Mouse (Mus musculus): ENCODE measurements around the gene Ahcyl1.

Ahcyl1 gene

GRCm38 (mm10) chr3:107703675-107704370 lies 7.5 kb upstream of the Ahcyl1 start:
- DNase-seq (ENCODE audit: low spot score), result no peak

DNA sequence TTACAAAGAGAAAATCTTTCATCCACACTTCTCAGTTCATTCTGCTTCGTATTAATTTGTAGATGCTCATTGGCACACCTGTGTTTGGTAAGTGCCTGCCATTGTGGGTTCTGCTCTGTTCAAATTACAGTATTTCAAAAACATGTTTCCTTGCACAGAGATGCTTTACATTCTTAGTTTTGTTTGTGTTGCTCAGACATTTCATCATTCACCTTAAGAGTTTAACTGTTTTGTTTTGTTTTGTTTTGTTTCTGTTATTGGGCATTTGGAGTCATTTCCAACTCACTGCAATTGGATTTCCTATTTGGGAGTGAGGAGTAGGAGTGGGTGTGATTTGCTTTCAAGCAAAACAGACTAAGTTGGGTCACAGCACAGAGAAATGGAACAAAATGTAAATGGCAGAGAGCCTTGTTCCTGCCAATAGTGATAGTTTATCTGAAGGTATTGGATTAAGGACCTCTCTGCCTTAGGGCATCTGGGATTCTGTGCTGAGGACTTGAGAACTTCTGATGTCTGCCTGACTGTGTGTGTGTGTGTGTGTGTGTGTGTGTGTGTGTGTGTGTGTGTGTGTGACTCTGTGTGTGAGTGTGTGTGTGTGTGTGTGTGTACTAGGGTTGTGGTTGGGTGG lies 5.5 kb upstream of the Ahcyl1 start:
- no peak for DNase-seq (ENCODE audit: low spot score)

GRCm38 (mm10) chr3:107700625-107701024 lies 4.3 kb upstream of the Ahcyl1 start:
- no peak for DNase-seq (ENCODE audit: low spot score)

DNA sequence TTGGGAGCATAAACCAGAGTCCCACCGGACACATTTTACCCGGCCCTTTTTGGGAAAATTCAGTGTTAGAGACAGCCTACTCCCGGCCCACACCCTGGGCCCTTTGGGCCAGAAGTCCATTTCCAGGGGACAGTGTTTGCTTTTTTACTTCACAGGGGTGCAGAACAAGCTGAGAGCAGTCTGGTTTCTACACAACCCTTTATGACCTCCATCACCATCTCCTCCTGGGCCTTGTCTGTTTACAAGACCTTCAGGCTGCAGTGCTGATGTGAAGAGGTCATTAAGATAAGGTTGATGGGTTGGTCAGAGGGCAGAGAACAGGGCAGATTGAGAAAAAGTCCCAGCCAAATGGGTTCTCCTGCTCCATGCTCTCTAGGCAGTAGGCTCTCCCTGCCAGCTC lies 550 bp upstream of the Ahcyl1 start:
- DNase-seq (ENCODE audit: low spot score), result peak; percentile 29

GRCm38 (mm10) chr3:107695219-107695947 lies 977 bp downstream of the Ahcyl1 start:
- DNase-seq (ENCODE audit: low spot score), result no peak

DNA sequence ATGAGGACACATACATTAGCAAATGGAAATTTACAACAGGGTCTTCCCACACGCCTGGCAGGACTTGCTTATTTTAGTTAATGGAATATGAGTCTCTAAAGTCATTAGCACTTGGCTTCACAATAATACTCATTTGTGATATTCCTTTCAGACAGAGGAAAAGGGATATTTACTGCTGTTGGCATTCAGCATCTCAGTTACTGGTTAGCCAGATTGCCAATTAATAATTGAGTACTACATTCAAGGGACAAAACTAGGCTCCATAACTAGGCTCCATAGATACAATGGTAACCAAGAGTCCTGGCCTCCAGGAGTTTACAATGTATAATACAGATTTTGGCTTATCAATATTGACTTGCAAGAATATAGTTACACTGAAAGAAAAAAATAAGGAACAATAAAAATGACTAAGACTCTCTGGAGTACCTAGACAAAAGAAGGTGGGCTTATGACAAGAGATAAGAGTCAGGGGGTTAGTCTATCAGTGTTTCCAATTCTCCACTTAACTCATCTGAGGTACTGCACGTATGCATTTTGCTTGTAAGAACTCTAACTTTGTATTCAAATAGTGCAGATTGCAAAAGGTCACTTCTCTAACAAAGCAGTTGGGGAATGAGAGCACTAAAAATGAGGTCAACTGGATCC lies 2.0 kb downstream of the Ahcyl1 start:
- no peak for DNase-seq (ENCODE audit: low spot score)

GRCm38 (mm10) chr3:107690366-107690765 lies 6.0 kb downstream of the Ahcyl1 start:
- peak; percentile 39 for DNase-seq (ENCODE audit: low spot score)

DNA sequence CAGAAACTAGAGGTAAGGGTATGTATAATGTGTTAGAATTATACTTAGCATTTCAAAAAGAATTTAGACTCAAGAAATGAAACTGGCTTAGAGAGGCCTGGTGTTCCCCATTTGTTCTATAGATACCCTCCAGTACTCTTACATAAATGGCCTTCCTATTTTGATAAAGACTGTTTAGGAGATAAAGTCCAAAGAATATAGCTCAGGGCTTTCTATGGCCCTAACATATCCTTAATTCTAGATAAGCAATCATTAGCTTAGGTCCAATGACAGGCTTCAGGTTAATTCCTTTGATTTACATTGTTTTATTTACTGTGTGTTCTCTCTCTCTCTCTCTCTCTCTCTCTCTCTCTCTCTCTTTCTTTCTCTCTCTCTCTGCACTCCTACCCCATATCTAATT lies 7.1 kb downstream of the Ahcyl1 start:
- no peak for DNase-seq (ENCODE audit: low spot score)

GRCm38 (mm10) chr3:107688236-107688635 lies 8.1 kb downstream of the Ahcyl1 start:
- DNase-seq (ENCODE audit: low spot score), result no peak

DNA sequence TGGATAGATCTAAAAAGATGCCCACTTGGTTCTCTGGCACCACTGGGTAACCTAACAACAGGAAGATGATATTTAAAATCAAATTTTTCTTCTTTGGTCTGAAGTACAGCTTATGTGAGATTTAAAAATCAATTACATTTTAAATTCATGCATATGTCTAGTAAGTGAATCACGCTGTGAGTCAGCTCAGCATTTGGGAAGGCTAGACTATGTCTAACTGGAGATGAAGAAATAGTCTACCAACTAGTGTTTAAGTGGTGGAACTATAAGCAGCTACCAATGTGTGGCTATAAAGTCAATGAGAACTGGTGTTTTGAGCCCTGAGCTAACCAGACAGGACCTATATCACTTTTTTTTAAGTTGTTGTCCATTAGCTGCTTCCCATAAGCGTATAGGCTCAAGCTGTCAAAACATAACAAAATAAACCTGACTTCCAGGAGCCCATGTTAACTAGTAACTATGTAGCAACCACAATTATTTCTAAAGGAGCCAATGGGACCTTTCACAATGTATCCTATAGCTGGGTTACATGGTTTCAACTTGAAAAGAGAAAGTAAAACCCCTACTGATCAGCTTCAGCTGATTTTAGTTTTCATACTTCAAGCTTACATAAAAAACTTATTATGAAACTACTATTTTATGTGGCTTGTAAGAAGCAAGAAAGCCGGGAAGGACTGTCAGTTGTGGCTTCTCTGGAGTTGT lies 9.9 kb downstream of the Ahcyl1 start:
- no peak for DNase-seq (ENCODE audit: low spot score)

GRCm38 (mm10) chr3:107685652-107686051 lies 10.7 kb downstream of the Ahcyl1 start:
- no peak for DNase-seq (ENCODE audit: low spot score)

GRCm38 (mm10) chr3:107683587-107683986 lies 12.8 kb downstream of the Ahcyl1 start:
- DNase-seq (ENCODE audit: low spot score), result no peak

DNA sequence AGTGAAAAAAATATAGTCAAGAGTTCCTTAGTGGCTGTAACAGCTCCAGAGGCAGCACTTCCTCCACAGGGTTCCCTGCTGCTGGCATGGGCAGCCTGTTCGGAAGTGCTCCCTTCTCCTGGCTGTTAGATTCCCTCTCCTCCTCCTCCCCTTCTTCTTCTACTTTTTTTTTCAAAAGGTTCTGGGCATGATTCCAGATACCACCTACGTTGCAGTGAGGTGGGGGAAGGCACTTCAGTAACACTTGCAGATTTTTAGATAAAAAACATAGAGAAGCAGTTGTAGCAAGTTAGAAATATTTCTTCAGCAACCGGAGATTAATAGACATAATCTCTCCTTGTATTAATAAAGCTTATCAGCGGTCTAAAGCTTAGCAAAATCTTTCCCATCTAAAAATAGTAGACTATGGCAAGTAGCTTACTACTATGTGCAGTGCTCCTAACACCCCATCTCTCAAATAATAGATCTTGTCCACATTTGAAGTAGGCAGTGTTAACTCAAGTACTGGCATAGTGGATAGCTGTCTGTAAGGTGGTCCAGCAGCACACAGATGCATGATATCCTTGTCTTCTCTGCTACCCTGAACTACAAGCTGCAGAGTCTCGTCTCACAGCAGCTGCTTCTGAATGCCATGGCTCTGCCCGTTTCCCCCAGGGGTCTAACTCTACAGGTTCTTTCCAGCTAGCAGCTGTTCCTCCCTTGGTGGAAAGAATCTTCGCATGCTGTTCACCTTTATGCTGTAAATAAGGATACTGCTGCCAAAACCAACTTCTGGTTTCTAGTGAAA lies 15.4 kb downstream of the Ahcyl1 start:
- DNase-seq (ENCODE audit: low spot score), result peak; percentile 40

DNA sequence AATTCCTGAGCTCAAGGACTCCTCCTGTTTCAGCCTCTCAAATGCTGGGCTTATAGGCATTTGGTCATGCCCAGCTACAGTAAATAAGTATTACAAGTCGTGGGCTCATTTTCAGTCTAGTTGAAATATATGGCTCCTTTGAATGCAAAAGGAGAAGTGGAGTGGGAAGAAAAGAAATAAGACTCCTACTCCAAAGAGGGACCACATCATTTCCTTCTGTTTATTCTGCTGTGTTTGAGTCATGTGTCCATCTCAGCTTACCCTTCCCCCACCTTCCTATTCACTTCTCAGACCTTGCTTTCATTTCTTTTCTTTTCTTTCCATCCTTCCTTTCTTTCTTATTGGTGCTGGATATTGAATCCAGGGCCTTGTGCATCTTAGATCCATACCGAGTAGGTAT lies 24.9 kb downstream of the Ahcyl1 start:
- no peak for DNase-seq (ENCODE audit: low spot score)

GRCm38 (mm10) chr3:107670500-107670899 lies 25.9 kb downstream of the Ahcyl1 start:
- DNase-seq (ENCODE audit: low spot score), result no peak

DNA sequence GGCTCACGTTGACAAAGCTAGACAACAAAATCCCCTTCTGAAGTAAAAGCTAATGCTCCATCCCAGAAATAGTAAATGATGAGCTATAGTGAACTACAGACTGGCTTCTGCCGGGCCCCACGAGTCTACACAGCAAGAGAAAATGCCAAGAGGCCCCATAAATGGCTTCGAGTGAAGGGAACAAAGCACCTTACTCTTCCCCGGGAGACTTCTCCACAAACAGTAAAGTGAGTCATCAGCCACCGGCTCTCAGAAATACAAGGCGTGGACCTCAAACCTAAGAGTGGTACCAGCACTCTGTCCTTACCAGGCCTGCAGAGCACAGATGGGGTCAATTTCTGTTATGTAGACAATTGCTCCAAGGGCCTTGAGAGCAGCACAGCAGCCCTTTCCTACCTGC lies 27.6 kb downstream of the Ahcyl1 start:
- no peak for DNase-seq (ENCODE audit: low spot score)

GRCm38 (mm10) chr3:107667426-107667825 lies 28.9 kb downstream of the Ahcyl1 start:
- DNase-seq (ENCODE audit: low spot score), result no peak

- DNase-seq (ENCODE audit: low spot score), result no peak
Observed at GRCm38 (mm10) chr3:107664641-107665040, 31.7 kb downstream of the Ahcyl1 start.

GRCm38 (mm10) chr3:107659000-107659399 lies 37.4 kb downstream of the Ahcyl1 start:
- no peak for DNase-seq (ENCODE audit: low spot score)

GRCm38 (mm10) chr3:107656888-107657287 lies 39.5 kb downstream of the Ahcyl1 start:
- DNase-seq (ENCODE audit: low spot score), result no peak

- no peak for DNase-seq (ENCODE audit: low spot score)
Observed at GRCm38 (mm10) chr3:107656151-107656550, 40.2 kb downstream of the Ahcyl1 start.

Measured in testis, postnatal 14 days (tissue).